Mouse (Mus musculus) liver, embryonic 14.5 days (tissue): ENCODE data around the gene Ano10. TPM values are rescaled to one million over a fixed set of nuclear protein-coding genes. Genes with fewer than 3 reads are reported as not detected.

Experiments
- ATAC-seq: fragments of 200-750 bp; cut with Nextera tagmentation; 2 replicates; pipeline ENCODE4 v1.8.0; 2017; ENCODE audit warnings: moderate number of reproducible peaks, mild to moderate bottlenecking, moderate library complexity; ENCODE audit not compliant: insufficient read depth
- DNase-seq, 3 experiments: peaks; one replicate each; pipeline ENCODE4 v3.0.0-alpha.2; 2012 to 2013; ENCODE audit warnings: low read depth in 3 of 3, low spot score in 3 of 3
- H3K27ac ChIP-seq: fragments of 300-500 bp; sonication (generic); 2 replicates; pipeline ENCODE4 v1.5.1; 2014; ENCODE audit warnings: moderate library complexity, mild to moderate bottlenecking, control low read depth, inconsistent platforms
- H3K27me3 ChIP-seq: fragments of 300-500 bp; sonication (generic); 2 replicates; pipeline ENCODE4 v1.6.1; 2014; ENCODE audit warnings: mild to moderate bottlenecking, low read length, moderate library complexity; ENCODE audit not compliant: control insufficient read depth, insufficient read depth
- H3K36me3 ChIP-seq: fragments of 300-500 bp; sonication (generic); replicated peaks from 2 replicates; pipeline ENCODE4 v1.6.1; 2014; ENCODE audit warnings: low read depth; ENCODE audit not compliant: control insufficient read depth, insufficient read depth
- H3K4me1 ChIP-seq, 2 experiments: fragments of 200-500 bp in 1 of 2; fragments of 300-500 bp in 1 of 2; sonication (generic) in 1 of 2; replicated peaks; 2 replicates each; pipeline ENCODE4 v1.6.1; 2012 to 2014; ENCODE audit warnings: antibody characterized with exemption in 1 of 2, inconsistent platforms in 1 of 2, low read length in 1 of 2; ENCODE audit not compliant: control insufficient read depth in 2 of 2, insufficient read depth in 2 of 2
- H3K4me2 ChIP-seq: fragments of 300-500 bp; sonication (generic); 2 replicates; pipeline ENCODE4 v1.6.1; 2014; ENCODE audit warnings: low read depth, mild to moderate bottlenecking, control low read depth, moderate library complexity
- H3K4me3 ChIP-seq, 2 experiments: fragments of 200-500 bp in 1 of 2; fragments of 300-500 bp in 1 of 2; sonication (generic) in 1 of 2; 2 replicates each; pipeline ENCODE4 v1.5.1; 2012 to 2014; ENCODE audit warnings: low read depth in 2 of 2, low read length in 2 of 2, mild to moderate bottlenecking in 2 of 2, control low read depth in 1 of 2, inconsistent platforms in 1 of 2, moderate library complexity in 1 of 2; ENCODE audit not compliant: insufficient read depth in 1 of 2
- H3K9ac ChIP-seq: fragments of 300-500 bp; sonication (generic); replicated peaks from 2 replicates; pipeline ENCODE4 v1.6.1; 2014; ENCODE audit warnings: mild to moderate bottlenecking, control low read depth, moderate library complexity
- H3K9me3 ChIP-seq: fragments of 300-500 bp; sonication (generic); 2 replicates; pipeline ENCODE4 v1.6.1; 2016; ENCODE audit warnings: low read length, mixed read lengths; ENCODE audit not compliant: control insufficient read depth
- CTCF ChIP-seq: IDR thresholded peaks from 2 replicates; pipeline ENCODE4 v1.5.1; 2016; ENCODE audit warnings: antibody characterized with exemption, low read depth, control low read depth
- EP300 ChIP-seq: IDR thresholded peaks from 2 replicates; pipeline ENCODE4 v1.6.1; 2016; ENCODE audit warnings: antibody characterized with exemption, low read depth
- WGBS: fragments of 180-500 bp; shearing (Covaris S2); extraction: QIAGEN DNeasy Blood & Tissue Kit; methylation state at CpG from one replicate; pipeline ENCODE4 v1.1.7; 2014; ENCODE audit not compliant: insufficient replicate concordance; 5-methylcytosine and 5-hydroxymethylcytosine counted together
- polyA plus RNA-seq, 2 experiments: library from polyadenylated mRNA; depleted of rRNA in 1 of 2; stranded (reverse) in 1 of 2; unstranded in 1 of 2; fragments of >200 nt; fragmentation: Nextera tagmentation in 1 of 2; extraction: Ambion mirVana in 1 of 2; gene quantifications; 2 replicates each; pipeline versions ENCODE4 v1.2.1 to v1.2.3; 2012 to 2014

Gene Ano10
- polyA plus RNA-seq, 2 experiments = 6.9 to 11.4 TPM

DNA sequence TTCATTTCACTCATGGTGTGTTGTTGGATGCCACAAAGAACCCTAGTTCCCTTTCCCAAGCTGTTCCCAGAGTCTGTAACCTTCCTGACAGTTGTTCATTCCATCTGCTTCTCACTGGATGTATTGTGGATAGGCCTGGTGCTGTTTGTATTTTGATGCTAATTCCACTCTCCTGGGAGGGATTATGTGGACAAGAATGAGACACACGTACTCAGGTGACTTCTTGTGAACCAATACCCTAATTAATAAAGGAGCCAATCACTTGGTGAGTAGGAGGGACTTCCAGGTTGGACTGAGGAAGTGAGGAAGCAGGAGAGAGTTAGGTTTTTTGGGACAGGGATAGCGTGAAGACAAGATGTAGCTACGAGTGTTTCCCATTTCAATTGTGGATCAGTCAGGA lies 59.5 kb downstream of the Ano10 start:
- no peak for DNase-seq
- peaks cover 0 to 19% of the 10 kb centered on the region in 2 experiments; a peak in 2 of 4 replicates for H3K4me1 ChIP-seq
- no peaks in the 10 kb centered on the region for H3K36me3 ChIP-seq
- no peak overlapping the region for H3K27ac ChIP-seq
- ATAC-seq = no peak
- TF ChIP-seq EP300 (no peak), CTCF (no peak)
- H3K4me3 ChIP-seq = no peak overlapping the region
- 66% methylated on average over 3 of the region's 3 CpGs for WGBS
- no peaks in the 10 kb centered on the region for H3K9me3 ChIP-seq
- no peak overlapping the region for H3K4me2 ChIP-seq
- H3K9ac ChIP-seq = no peak overlapping the region
- no peaks in the 10 kb centered on the region for H3K27me3 ChIP-seq

DNA sequence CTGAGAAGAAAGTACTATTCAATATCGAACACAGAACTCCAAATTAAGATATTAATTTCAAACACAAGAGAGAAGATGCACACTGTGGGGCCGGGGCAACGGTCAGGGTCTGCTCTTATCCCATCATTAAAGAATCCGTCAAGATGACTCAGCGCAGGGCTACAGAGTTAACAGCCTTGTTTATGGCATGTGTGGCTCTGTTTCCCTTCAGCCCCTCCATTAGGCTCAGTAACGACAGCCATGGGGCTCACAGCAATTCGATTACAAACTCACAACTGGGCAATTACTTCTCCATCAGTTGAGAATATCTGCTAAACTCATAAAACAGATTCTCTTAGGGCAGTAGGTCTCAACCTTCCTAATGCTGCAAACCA lies 60.3 kb downstream of the Ano10 start:
- Histone ChIP-seq H3K4me2 (no peak overlapping the region), H3K4me3 (no peak overlapping the region), H3K27ac (no peak overlapping the region), H3K4me1 (peaks cover 0 to 19% of the 10 kb centered on the region in 2 experiments; a peak in 2 of 4 replicates), H3K27me3 (no peaks in the 10 kb centered on the region), H3K9ac (no peak overlapping the region), H3K36me3 (no peaks in the 10 kb centered on the region), H3K9me3 (no peaks in the 10 kb centered on the region)
- ATAC-seq = no peak
- WGBS = 24% methylated on average over 7 of the region's 7 CpGs
- no peak for DNase-seq
- TF ChIP-seq CTCF = no peak
- TF ChIP-seq EP300 = no peak

DNA sequence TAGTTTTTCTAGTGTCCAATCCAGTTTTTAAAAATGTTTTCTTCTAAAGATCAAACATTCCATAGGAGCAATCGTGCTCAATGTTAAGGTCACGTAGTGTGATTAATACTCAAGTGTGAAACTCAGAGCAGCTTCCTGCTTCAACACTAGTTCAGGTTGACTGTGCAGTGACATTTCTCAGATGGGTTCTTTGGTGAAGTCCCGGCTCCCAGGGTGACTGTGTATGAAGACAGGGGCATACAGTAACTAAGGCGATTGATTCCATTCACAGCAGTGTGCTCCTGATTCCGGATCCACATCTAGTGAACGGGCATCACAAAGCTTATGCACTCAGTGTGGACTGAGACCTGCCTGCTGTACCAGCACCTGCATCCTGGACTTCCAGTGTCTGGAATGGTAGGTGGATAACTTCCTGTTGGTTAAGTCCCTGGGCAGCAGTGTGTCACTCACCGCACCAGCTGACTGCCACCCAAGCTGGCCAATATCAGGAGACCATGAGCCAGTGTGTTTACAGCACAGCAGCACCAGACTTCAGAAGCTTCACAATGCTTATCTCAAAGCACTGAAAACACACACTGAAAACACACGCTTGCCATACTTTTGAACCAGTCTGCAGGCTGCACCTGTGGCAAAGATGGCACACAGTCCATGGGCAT lies 60.8 kb downstream of the Ano10 start:
- ATAC-seq = peak; percentile 33; the same call in 1 of the 2 replicates
- Histone ChIP-seq H3K36me3 (no peaks in the 10 kb centered on the region), H3K27ac (no peak overlapping the region), H3K4me2 (no peak overlapping the region), H3K4me3 (no peak overlapping the region), H3K4me1 (peaks cover 0 to 19% of the 10 kb centered on the region in 2 experiments; a peak in 2 of 4 replicates), H3K27me3 (no peaks in the 10 kb centered on the region), H3K9ac (no peak overlapping the region), H3K9me3 (no peaks in the 10 kb centered on the region)
- DNase-seq = no peak
- no peak for TF ChIP-seq CTCF
- no peak for TF ChIP-seq EP300
- WGBS = 41% methylated on average over 8 of the region's 8 CpGs

DNA sequence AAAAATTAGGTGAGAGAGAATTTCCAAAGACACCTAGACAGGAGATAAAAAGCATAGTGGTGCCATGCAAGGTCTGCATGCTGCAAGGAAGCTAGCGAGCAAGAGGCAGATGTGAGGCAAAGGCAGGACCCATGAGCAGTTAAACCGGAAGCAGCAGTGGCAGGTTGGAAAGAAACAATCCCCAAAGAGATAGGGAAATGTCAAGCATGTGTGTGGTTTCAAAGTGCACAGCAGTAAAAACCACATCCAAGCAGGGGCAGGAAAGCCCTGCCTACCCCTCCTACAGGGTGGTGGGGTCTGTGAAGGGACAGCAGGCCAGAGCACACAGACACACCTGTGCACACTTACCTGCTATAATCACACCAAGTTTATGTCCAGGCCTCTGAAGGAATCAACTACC lies 61.3 kb downstream of the Ano10 start:
- no peak for DNase-seq
- H3K27me3 ChIP-seq = no peaks in the 10 kb centered on the region
- H3K4me1 ChIP-seq = peaks cover 0 to 18% of the 10 kb centered on the region in 2 experiments; a peak in 2 of 4 replicates
- no peak for TF ChIP-seq CTCF
- TF ChIP-seq EP300 = no peak
- no peak overlapping the region for H3K4me3 ChIP-seq
- WGBS = 14% methylated on average over 2 of the region's 2 CpGs
- ATAC-seq = no peak
- H3K36me3 ChIP-seq = no peaks in the 10 kb centered on the region
- H3K4me2 ChIP-seq = no peak overlapping the region
- H3K9me3 ChIP-seq = no peaks in the 10 kb centered on the region
- no peak overlapping the region for H3K27ac ChIP-seq
- no peak overlapping the region for H3K9ac ChIP-seq

DNA sequence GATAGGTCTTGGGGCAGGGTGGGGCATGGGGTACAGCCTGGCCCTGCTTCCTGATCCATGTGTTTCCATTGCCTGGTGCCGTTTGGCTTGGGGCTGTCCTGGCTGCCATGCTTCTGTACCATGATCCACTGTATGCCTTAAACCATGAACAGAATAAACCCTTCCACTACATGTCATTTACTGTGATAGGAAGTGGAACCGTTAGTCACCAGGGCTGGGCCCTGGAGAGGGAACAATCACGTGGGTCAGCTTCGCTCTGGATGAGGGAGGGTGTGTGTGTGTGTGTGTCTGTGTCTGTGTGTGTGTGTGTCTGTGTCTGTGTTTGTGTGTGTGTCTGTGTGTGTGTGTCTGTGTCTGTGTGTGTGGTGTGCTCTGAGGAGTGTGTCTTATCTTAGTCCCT lies 63.5 kb downstream of the Ano10 start:
- H3K4me3 ChIP-seq = no peak overlapping the region
- no peak overlapping the region for H3K4me2 ChIP-seq
- WGBS = 36% methylated on average over 4 of the region's 4 CpGs
- H3K36me3 ChIP-seq = no peaks in the 10 kb centered on the region
- TF ChIP-seq CTCF (no peak), EP300 (no peak)
- DNase-seq = no peak
- peaks cover 0 to 17% of the 10 kb centered on the region in 2 experiments; a peak in 2 of 4 replicates for H3K4me1 ChIP-seq
- H3K9ac ChIP-seq = no peak overlapping the region
- no peaks in the 10 kb centered on the region for H3K27me3 ChIP-seq
- H3K27ac ChIP-seq = no peak overlapping the region
- H3K9me3 ChIP-seq = no peaks in the 10 kb centered on the region
- ATAC-seq = no peak
